Mouse (Mus musculus): ENCODE measurements at regions not wholly inside any gene's neighbourhood (a gene's known extent, or its start where the extent isn't known, plus 50 kb on each side); places are given as distances from the start of the nearest gene placed in this dataset.
A peak's percentile ranks its signal among the peaks of the same experiment; 100 is the strongest.

DNA sequence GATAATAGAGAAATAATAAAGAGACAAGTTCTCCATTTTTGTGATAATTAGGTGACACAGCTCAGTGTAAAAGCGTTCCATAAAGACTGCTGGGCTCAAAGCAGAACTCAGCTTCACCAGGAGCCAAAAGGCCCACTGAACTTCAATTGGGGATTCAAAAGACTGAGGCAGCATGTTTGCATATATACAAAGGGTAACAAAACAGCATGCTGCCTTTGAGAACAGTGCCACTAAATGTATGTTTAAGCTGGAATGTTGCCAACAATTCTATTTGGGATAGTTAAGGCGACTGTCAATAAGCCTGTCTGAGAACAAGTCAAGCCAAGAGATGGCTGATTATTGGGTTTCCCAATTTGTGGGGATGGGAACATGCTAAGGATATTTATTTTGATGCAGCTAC is 642.3 kb downstream of the Actrt1 start:
- DNase-seq, result no peak

DNA sequence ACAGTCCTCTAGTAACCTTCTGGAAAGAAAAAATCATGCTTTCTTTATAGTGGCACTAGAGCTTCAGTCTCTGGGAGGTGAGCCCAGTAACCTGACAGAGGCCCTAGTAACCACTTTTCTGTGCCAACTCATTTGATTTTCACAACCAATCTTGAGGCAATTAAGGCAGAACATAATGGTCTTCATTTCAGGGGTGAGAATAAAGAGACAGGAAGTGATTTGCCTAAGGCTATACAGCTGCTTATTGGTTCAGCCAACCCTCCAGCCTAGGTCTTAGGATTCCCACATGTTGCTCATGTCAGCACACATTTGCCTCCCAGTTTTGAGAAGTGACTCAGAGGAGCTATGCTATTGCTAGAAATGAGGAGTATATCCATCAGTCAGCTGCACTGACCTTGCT is 670.2 kb downstream of the Actrt1 start:
- peak; percentile 10 for DNase-seq

DNA sequence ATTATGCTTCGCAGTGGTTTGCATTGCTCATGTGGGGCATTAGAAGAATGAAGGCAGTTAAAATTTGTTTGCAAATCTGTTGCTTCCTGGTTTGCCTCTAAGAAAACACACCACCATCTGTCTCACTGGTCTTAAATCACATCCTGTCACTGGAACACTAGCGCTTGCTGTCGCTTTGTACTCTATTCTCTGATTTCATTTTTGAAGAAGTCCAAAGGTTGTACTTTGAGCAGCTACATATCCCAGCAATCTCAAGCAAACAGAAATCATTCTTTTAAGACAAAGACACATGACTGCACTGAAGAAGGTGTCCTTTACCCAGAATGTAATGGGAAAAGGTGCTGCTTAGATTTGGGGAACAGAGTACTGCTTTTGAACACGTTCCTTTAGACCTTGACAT is 680.7 kb downstream of the Actrt1 start:
- DNase-seq, result no peak

DNA sequence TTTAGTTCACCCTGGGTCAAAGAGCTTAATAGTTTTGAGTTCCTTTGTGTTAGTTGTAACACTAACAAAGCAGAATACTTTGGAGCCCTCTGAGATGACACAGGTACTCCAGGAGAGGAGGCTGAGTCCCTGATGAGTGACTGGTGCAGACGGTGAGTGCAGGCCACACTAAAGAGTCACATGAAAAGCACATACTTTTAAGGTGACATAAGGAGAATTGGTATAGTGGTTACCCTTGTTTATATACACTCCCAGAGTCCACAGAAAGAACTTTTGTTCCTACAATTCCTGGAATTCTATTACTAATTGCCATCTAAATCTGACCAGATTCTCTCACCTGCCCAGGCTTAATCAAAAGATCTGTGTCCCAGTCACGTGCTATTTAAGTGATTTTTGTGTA is 681.3 kb downstream of the Actrt1 start:
- DNase-seq, result no peak

DNA sequence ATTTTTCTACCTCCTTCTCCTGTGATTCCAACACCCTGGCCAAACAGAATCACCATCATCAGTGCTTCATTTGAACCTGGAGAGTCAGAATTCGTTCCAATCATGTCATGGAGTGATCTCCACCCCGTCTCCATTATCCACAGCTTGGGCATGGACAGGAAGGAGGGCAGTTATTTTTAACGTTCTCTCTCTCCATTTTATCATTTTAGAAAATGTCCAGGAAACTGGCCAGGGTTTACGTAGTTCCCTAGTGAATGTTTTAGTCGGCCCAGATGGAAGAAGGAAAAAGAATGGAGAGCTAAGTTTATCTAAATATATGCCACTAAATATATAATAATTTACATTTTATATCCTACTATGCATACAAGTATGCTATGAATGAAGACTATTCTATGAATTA is 701.0 kb downstream of the Actrt1 start:
- DNase-seq, result no peak

DNA sequence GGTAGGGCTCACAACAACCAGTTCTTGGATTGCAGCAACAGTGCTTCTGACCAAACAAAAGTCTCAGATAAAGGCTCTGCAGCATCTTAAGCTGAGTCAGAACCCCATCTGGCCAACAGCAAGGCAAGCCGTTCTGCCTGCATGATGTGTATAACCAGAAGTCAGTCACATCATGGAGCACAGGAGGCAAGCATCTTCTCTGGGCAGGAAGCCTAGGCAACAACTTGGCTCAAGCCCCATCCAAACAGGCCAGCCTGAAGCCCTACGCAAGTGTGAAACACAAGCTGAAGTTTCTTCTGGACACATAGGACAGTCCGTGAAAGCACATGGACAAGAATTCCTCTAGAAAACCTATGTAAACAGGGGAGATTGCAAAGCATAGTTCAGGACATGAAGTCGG is 739.7 kb downstream of the Actrt1 start:
- no peak for DNase-seq
